Mouse (Mus musculus) cerebellum, postnatal 14 days (tissue): ENCODE measurements around the gene Atad2b.
"Not testable (repeated sequence)": the region's sequence is repeated elsewhere in the genome, so short reads cannot be mapped to it uniquely, and the experiment has no call there.

Experiments
- DNase-seq, 2 experiments: peaks; one replicate each; pipeline ENCODE4 v3.0.0; 2021; ENCODE audit warnings: mixed read lengths in 2 of 2

The Atad2b gene

DNA sequence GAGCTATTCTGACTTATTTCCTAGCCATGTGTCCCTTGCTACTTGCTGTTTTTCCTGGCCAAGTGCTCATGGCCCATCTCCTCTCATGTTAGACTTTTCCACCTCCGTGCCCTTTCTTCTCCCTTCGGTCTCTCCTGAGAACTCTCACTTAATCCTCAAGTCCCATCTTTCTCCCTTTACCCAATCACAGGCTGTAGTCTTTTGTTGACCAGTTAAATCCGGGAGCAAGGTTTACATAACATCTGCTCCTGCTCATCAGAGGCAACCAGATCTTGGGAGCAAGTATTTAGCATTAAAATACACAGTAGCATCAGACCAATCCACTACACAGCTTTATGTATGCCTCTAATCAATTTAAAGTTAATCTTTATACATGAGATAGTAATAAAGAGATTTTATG is 2.7 kb upstream of the Atad2b start:
- no peak for DNase-seq

- DNase-seq: no peak
Observed at GRCm38 (mm10) chr12:4914944-4915343, 2.2 kb upstream of the Atad2b start.

DNA sequence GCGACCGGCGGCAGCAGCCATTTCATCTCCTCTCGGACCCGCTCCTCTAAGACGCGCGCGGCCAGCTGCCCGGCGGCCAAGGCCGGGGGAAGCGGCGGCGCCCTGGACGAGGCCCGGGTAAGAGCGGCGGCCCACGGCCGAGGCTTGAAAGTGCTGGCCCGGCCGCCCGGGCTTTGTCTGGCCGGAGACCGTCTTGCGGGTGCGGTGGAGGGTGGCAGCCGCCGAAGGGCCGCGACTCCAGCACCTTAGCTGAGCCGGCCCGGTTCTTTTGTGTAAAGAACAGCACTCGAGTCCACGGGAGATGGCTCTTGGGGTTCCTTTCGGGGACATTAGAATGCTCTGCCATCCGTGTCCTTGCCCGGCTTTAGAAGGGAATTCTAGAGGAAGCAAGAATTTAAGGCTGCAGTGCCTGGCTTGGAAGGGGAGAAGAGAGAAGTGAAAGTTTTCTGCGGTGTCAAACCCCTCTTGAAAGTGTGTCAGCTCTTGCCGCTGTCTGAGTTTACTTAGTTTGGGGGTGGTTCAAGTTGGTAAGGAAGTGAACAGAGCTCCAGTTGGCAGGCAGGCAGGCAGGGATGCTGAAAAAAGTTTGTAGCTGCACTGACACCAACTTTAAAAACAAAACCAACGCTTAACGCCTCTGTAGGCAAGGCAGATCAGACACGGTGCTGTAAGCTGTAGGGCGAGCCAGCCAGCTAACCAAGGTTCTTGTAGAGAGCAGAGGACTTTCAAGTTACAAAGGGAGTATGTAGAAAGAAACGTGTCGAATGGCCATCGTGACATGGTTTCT is 845 bp downstream of the Atad2b start:
- DNase-seq: peak; percentile 67 to 78

DNA sequence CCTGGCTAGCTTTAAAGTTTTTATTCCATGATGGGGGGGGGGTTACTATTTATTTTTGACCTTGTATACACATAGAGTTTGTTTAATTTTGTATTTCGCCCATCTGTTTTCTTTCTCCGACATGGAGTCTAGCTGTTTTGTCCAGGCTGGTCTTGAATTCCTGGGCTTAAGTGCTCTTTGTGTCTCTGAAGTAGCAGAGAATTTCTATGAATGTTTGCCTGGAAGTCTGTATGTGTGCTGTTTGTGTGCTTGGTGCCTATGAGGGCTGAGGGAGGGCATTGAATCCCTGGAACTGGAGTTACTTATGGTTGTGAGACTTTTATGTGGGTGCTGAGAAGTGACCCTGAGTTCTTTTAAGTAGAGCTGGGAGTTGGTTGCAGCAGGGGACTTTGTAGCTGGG is 11.0 kb downstream of the Atad2b start:
- no peak for DNase-seq

GRCm38 (mm10) chr12:4930820-4931548 is 13.8 kb downstream of the Atad2b start:
- DNase-seq: no peak

- DNase-seq: no peak
Observed at GRCm38 (mm10) chr12:4952272-4952671, 35.1 kb downstream of the Atad2b start.

DNA sequence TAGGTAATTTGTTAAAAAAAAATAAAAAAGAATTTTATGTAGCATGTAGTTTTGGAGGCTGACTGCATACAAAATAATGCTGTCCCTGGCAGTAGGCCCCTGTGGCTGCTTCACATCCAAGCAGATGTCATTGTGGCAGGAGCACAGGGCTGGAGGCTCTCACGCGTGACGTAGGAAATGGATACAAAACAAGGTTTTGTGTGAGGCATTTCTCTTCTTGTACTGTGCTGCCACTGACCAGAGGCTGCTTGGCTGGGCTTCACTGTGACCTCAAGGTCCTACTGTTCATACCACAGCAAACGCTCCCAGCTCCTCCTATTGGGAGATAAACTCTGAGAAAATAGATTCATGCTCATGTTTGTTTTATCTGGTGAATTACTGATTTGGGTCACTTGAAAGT is 36.0 kb downstream of the Atad2b start:
- DNase-seq: no peak

DNA sequence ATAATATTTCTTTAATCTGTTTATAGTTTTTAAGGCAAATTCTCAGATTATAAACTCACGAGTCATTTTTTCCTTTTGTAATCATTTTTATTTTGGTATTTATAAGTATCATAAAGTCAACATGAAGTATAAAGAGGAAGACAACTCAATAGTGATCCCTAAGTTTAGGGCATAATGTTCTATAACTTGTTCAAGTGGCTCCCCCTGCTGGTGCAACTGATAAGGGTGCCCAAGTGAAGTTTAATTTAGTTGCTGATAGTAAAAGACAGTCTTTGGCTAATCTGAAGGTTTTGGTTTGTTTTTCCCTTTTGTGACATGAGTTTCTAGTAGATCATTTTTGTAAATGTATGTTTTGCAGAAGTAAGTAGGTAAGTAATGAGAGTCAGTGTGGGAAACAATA is 55.8 kb downstream of the Atad2b start:
- DNase-seq: peak; percentile 81 to 86

DNA sequence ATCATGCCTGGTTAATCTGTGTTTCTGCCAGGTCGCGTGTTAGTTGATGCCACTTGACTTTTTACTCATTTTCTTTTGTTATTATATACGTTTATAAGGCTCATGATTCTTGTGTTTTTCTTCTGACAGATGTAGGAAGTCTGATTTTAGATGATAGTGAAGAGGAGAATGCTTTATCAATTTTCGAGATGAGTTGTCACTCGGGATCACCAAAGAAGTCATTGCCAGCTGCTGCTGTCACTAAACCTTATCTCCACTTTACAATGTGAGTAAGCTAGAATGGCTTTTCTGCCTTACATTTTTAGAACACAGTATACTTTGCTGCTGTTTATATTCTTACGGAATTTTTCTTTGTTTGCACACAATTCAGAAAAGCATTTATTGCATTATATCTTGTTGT is 61.2 kb downstream of the Atad2b start:
- DNase-seq: no peak

GRCm38 (mm10) chr12:4996981-4997380 is 79.8 kb downstream of the Atad2b start:
- peak; percentile 14 to 53 for DNase-seq

DNA sequence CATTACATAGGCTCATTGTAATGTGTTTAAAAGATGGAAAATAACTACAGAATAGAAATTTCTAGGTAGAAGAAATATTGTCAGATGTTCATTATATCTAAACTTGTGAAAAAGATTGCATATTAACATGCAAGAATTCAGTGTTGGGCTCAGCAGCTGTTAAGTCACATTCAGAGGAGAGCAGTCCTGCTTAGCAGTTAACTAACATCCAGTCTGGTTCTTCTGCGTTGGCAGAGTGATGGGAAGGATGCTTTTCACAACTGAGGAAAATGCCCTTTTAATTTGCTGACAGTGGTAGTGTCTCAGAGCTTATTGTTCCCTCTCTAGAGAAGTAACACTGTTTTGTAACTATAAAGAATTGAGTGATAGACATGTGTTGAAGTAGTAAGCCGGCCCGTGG is 88.2 kb downstream of the Atad2b start:
- no peak for DNase-seq

GRCm38 (mm10) chr12:5005776-5006175 is 88.6 kb downstream of the Atad2b start:
- not testable (repeated sequence) for DNase-seq

DNA sequence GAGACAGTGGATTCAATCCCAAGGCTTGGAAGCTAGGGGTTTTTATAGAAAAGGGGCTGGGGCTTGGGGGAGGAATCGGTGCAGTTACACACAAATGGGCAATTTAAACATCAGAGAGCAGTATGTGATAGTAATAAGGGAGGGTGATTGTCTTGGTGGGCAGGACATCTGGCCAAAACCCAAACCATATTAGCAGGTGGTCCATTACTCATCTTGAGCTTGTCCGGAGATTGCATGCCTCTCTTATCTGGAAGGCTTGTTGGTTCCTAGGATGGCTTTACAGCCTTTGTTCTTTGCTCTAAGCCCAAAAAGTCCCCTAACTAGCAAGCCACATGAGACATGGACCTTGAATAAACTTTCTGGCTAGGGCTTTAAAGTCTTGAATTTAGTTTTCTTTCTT is 91.5 kb downstream of the Atad2b start:
- DNase-seq: not testable (repeated sequence)

DNA sequence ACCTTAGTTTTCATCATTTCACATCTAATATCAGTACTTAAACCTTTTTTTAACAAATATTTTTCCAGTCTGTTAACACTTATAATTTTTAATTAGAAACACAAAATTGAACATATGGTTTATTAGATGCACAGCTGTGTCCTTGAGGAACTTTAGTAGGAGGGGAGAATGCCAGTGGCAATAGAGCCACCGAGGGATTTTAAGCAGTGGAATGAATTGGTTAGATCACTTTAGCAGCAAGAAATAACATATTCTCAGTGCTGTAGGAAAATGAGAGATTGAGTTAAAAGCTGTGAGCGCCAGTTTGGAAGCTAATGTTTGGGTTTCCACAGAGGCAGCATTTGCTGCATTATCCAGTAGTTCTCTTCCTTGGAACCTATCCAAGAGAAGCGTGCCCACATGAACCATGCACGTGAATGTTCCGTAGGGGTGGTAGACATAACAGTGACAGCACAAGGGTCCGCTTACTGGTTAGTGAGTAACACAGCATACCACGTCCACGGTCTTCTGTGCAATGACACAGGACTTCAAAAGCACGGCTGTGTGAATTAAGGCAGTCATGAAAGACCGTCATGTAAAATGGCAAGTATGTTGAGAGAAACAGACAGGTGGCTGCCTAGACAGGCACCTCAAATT is 108.2 kb downstream of the Atad2b start:
- DNase-seq: no peak

- peak in 1 of 2 experiments; percentile 17 for DNase-seq
Observed at GRCm38 (mm10) chr12:5029035-5029434, 111.9 kb downstream of the Atad2b start.

DNA sequence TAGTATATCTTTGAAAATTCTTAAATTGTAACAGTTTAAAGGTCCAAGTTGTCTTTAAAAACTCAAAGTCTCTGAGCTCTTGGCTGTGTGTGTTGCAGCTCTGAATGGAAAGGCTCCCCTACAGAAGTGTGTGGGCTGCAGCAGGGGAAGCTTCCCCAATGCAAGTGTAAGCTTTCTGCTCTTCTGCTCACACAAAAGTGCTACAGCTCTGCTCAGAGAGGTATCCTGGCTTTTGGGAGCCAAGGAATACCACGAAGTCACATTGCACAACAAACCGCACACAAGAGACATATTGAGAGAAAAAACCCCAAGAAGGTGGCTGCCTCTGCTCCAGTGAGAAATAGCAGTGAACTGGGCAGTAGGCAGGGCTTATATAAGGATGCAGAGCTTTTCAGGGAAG is 120.9 kb downstream of the Atad2b start:
- DNase-seq: no peak

DNA sequence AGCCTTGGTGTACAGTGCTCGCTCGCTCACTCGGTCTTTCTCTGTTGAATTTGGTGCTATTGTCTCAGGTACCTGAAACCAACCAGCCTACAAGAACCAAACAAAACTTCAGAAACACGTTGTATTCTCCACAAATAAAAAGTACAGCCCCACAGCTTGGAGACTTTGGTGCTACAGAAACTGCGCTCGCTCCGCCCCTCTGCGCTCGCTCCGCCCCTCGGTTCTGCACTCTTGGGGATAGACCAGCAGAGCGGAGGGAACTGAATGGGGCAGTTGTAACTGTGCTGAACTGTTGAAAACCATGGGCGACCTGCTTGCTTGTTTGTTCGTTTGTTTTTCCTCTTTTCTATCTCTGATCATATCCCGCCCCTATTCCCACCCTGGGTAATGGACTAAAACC is 127.0 kb downstream of the Atad2b start:
- no peak for DNase-seq

GRCm38 (mm10) chr12:5048104-5048503 is 131.0 kb downstream of the Atad2b start:
- DNase-seq: no peak

DNA sequence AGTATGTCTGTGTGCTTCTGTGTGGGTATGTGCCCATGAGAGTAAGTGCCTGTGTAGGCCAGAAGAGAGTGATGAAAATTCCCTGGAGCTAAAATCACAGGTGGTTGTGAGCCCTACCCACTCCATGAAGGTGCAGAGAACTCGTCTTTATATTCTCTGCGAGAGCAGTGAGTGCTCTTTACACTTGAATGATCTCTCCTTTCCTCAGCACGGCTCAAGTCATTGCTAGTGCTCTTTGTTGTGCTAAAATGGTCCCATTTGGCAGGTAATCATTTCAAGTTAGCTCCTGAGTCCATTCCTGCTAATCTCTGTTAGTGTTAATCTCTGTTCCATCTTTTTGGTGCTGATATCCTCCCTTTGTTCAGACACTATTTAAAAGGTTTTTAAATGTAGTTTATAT is 150.4 kb downstream of the Atad2b start:
- no peak for DNase-seq

DNA sequence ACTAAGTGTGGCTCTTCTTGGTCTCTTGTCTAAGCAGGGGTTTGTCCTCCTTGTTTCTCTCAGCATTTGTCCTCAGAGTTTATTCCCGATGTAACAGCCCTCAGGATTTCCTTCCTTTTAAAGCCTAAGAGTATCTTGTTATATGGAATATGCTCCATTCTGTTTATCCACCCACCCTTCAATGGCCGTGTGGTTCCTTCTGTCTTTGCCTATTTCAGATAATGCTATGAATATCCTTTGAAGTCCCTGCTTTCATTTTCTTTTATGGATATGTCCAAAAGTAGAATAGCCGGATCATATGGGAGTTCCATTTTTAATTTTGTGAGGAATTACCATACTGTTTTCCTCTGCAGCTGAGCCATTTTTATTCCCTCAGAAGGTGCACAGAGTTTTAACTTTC is 153.0 kb downstream of the Atad2b start:
- DNase-seq: no peak

DNA sequence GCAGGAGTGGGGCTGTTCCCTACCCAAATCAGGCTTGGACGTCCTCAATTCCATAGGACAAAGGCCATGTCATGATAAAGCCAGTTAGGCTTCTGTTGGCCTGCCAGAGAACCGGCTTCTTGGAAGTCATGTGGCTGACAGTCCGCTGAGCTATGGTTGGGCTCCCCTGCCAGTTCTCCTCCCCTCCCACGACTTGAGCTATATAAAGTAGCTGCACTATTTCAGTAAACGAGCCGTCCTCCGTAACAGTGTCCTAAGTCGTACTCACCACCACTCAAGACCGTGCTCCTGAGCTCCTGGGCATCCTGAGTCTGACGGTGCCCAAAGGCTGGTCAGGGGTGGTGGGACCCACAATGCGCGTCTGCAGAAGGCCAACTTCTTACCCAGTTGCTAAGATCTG is 156.0 kb downstream of the Atad2b start:
- no peak for DNase-seq

GRCm38 (mm10) chr12:5081480-5081879 is 164.3 kb downstream of the Atad2b start:
- no peak for DNase-seq

- DNase-seq: no peak
Observed at GRCm38 (mm10) chr12:5084714-5085113, 167.6 kb downstream of the Atad2b start.
